Mouse (Mus musculus): ENCODE data around the gene Prkcsh. TPM values are rescaled to one million over a fixed set of nuclear protein-coding genes. Genes with fewer than 3 reads are reported as not detected.

Gene Prkcsh
- polyA plus RNA-seq, 1 experiment from 2014 or later: 56.6 TPM

- Histone ChIP-seq H3K9ac (ENCODE audit: low read length) (peak overlapping the region; percentile 60), H3K4me3 (ENCODE audit: control insufficient read depth in 1 of 2, insufficient read depth in 1 of 2, low read depth in 1 of 2, low read length in 2 of 2) (peak overlapping the region; percentile 43 to 44), H3K27ac (replicated peaks in 1 of 2; ENCODE audit: control insufficient read depth in 1 of 2, insufficient read depth in 1 of 2, low read depth in 2 of 2, low read length in 2 of 2) (no peak overlapping the region), H3K4me1 (ENCODE audit: control insufficient read depth in 2 of 2, insufficient read depth in 2 of 2, low read length in 2 of 2) (peaks cover 0 to 20% of the 10 kb centered on the region in 2 experiments; a peak in 3 of 4 replicates), H3K36me3 (ENCODE audit: control insufficient read depth, insufficient read depth, low read length) (no peaks in the 10 kb centered on the region), H3K4me2 (ENCODE audit: low read length) (peak overlapping the region; percentile 84), H3K9me3 (ENCODE audit: control insufficient read depth, low read length) (no peaks in the 10 kb centered on the region), H3K27me3 (ENCODE audit: control insufficient read depth, insufficient read depth, low read length) (peaks cover 86% of the 10 kb centered on the region)
- 1% methylated on average over 32 of the region's 32 CpGs for WGBS
- ATAC-seq (ENCODE audit: insufficient number of reproducible peaks, insufficient read depth, low FRiP score, low read depth): no peak
Measured at GRCm38 (mm10) chr9:21988421-21989101, 14.0 kb upstream of the Prkcsh start.

GRCm38 (mm10) chr9:21989230-21990110 is 13.1 kb upstream of the Prkcsh start, which contains the start of gene Rgl3:
TSS of gene Rgl3 (minus strand) at chr9:21989446.
- H3K4me2 ChIP-seq (ENCODE audit: low read length): peak within 1 kb of the TSS; percentile 84
- ATAC-seq (ENCODE audit: insufficient number of reproducible peaks, insufficient read depth, low FRiP score, low read depth): no peak; the same call in 1 of the 2 replicates

GRCm38 (mm10) chr9:21992227-21992626 is 10.4 kb upstream of the Prkcsh start:
- H3K4me1 ChIP-seq (ENCODE audit: control insufficient read depth in 2 of 2, insufficient read depth in 2 of 2, low read length in 2 of 2): peaks cover 0 to 20% of the 10 kb centered on the region in 2 experiments; a peak in 3 of 4 replicates
- 68% methylated on average over 4 of the region's 4 CpGs for WGBS
- H3K9me3 ChIP-seq (ENCODE audit: control insufficient read depth, low read length): no peaks in the 10 kb centered on the region
- no peak for ATAC-seq (ENCODE audit: insufficient number of reproducible peaks, insufficient read depth, low FRiP score, low read depth)
- H3K4me2 ChIP-seq (ENCODE audit: low read length): no peak overlapping the region
- no peak overlapping the region for H3K27ac ChIP-seq (replicated peaks in 1 of 2; ENCODE audit: control insufficient read depth in 1 of 2, insufficient read depth in 1 of 2, low read depth in 2 of 2, low read length in 2 of 2)
- H3K27me3 ChIP-seq (ENCODE audit: control insufficient read depth, insufficient read depth, low read length): peaks cover 63% of the 10 kb centered on the region
- H3K36me3 ChIP-seq (ENCODE audit: control insufficient read depth, insufficient read depth, low read length): no peaks in the 10 kb centered on the region
- no peak overlapping the region for H3K9ac ChIP-seq (ENCODE audit: low read length)
- no peak overlapping the region for H3K4me3 ChIP-seq (ENCODE audit: control insufficient read depth in 1 of 2, insufficient read depth in 1 of 2, low read depth in 1 of 2, low read length in 2 of 2)

More at GRCm38 (mm10) chr9:21989230-21990110, 13.1 kb upstream of the Prkcsh start, which contains the start of gene Rgl3:
- WGBS: under 1% methylated on average over 35 of the region's 42 CpGs
- H3K36me3 ChIP-seq (ENCODE audit: control insufficient read depth, insufficient read depth, low read length): no peaks in the 10 kb centered on the region
- H3K4me1 ChIP-seq (ENCODE audit: control insufficient read depth in 2 of 2, insufficient read depth in 2 of 2, low read length in 2 of 2): peaks cover 0 to 20% of the 10 kb centered on the region in 2 experiments; a peak in 3 of 4 replicates
- H3K9ac ChIP-seq (ENCODE audit: low read length): peak within 1 kb of the TSS; percentile 60
- no peaks in the 10 kb centered on the region for H3K9me3 ChIP-seq (ENCODE audit: control insufficient read depth, low read length)
- peaks cover 80% of the 10 kb centered on the region for H3K27me3 ChIP-seq (ENCODE audit: control insufficient read depth, insufficient read depth, low read length)
- no peak within 1 kb of the TSS for H3K27ac ChIP-seq (replicated peaks in 1 of 2; ENCODE audit: control insufficient read depth in 1 of 2, insufficient read depth in 1 of 2, low read depth in 2 of 2, low read length in 2 of 2)
- peak within 1 kb of the TSS; percentile 43 to 44 for H3K4me3 ChIP-seq (ENCODE audit: control insufficient read depth in 1 of 2, insufficient read depth in 1 of 2, low read depth in 1 of 2, low read length in 2 of 2)

- Histone ChIP-seq H3K4me1 (ENCODE audit: control insufficient read depth in 2 of 2, insufficient read depth in 2 of 2, low read length in 2 of 2) (no peaks in the 10 kb centered on the region), H3K9me3 (ENCODE audit: control insufficient read depth, low read length) (no peaks in the 10 kb centered on the region), H3K27me3 (ENCODE audit: control insufficient read depth, insufficient read depth, low read length) (peaks cover 31% of the 10 kb centered on the region), H3K36me3 (ENCODE audit: control insufficient read depth, insufficient read depth, low read length) (no peaks in the 10 kb centered on the region), H3K4me3 (ENCODE audit: control insufficient read depth in 1 of 2, insufficient read depth in 1 of 2, low read depth in 1 of 2, low read length in 2 of 2) (no peak overlapping the region), H3K4me2 (ENCODE audit: low read length) (no peak overlapping the region), H3K9ac (ENCODE audit: low read length) (no peak overlapping the region), H3K27ac (replicated peaks in 1 of 2; ENCODE audit: control insufficient read depth in 1 of 2, insufficient read depth in 1 of 2, low read depth in 2 of 2, low read length in 2 of 2) (no peak overlapping the region)
- 81% methylated on average over 3 of the region's 3 CpGs for WGBS
- no peak for ATAC-seq (ENCODE audit: insufficient number of reproducible peaks, insufficient read depth, low FRiP score, low read depth)
Measured at GRCm38 (mm10) chr9:21996178-21996867, 6.3 kb upstream of the Prkcsh start.

GRCm38 (mm10) chr9:22000296-22000695 is 2.3 kb upstream of the Prkcsh start:
- Histone ChIP-seq H3K4me3 (ENCODE audit: control insufficient read depth in 1 of 2, insufficient read depth in 1 of 2, low read depth in 1 of 2, low read length in 2 of 2) (no peak overlapping the region), H3K27ac (replicated peaks in 1 of 2; ENCODE audit: control insufficient read depth in 1 of 2, insufficient read depth in 1 of 2, low read depth in 2 of 2, low read length in 2 of 2) (no peak overlapping the region), H3K9me3 (ENCODE audit: control insufficient read depth, low read length) (no peaks in the 10 kb centered on the region), H3K36me3 (ENCODE audit: control insufficient read depth, insufficient read depth, low read length) (peaks cover 14% of the 10 kb centered on the region), H3K27me3 (ENCODE audit: control insufficient read depth, insufficient read depth, low read length) (peaks cover 10% of the 10 kb centered on the region), H3K4me1 (ENCODE audit: control insufficient read depth in 2 of 2, insufficient read depth in 2 of 2, low read length in 2 of 2) (peaks cover 9 to 14% of the 10 kb centered on the region in 2 experiments), H3K4me2 (ENCODE audit: low read length) (no peak overlapping the region), H3K9ac (ENCODE audit: low read length) (no peak overlapping the region)
- no peak for ATAC-seq (ENCODE audit: insufficient number of reproducible peaks, insufficient read depth, low FRiP score, low read depth)
- 82% methylated on average over 6 of the region's 6 CpGs for WGBS

- no peak overlapping the region for H3K9ac ChIP-seq (ENCODE audit: low read length)
- peaks cover 9 to 14% of the 10 kb centered on the region in 2 experiments for H3K4me1 ChIP-seq (ENCODE audit: control insufficient read depth in 2 of 2, insufficient read depth in 2 of 2, low read length in 2 of 2)
- H3K4me3 ChIP-seq (ENCODE audit: control insufficient read depth in 1 of 2, insufficient read depth in 1 of 2, low read depth in 1 of 2, low read length in 2 of 2): no peak overlapping the region
- H3K4me2 ChIP-seq (ENCODE audit: low read length): no peak overlapping the region
- WGBS: 88% methylated on average over 4 of the region's 4 CpGs
- peaks cover 10% of the 10 kb centered on the region for H3K27me3 ChIP-seq (ENCODE audit: control insufficient read depth, insufficient read depth, low read length)
- no peak overlapping the region for H3K27ac ChIP-seq (replicated peaks in 1 of 2; ENCODE audit: control insufficient read depth in 1 of 2, insufficient read depth in 1 of 2, low read depth in 2 of 2, low read length in 2 of 2)
- peaks cover 27% of the 10 kb centered on the region for H3K36me3 ChIP-seq (ENCODE audit: control insufficient read depth, insufficient read depth, low read length)
- no peak for ATAC-seq (ENCODE audit: insufficient number of reproducible peaks, insufficient read depth, low FRiP score, low read depth)
- no peaks in the 10 kb centered on the region for H3K9me3 ChIP-seq (ENCODE audit: control insufficient read depth, low read length)
Measured at GRCm38 (mm10) chr9:22001633-22002032, 973 bp upstream of the Prkcsh start.

- peak overlapping the region; percentile 62 to 74 for H3K4me3 ChIP-seq (ENCODE audit: control insufficient read depth in 1 of 2, insufficient read depth in 1 of 2, low read depth in 1 of 2, low read length in 2 of 2)
- peak overlapping the region; percentile 52 to 68 for H3K27ac ChIP-seq (replicated peaks in 1 of 2; ENCODE audit: control insufficient read depth in 1 of 2, insufficient read depth in 1 of 2, low read depth in 2 of 2, low read length in 2 of 2)
- no peak for ATAC-seq (ENCODE audit: insufficient number of reproducible peaks, insufficient read depth, low FRiP score, low read depth)
- peaks cover 9 to 14% of the 10 kb centered on the region in 2 experiments for H3K4me1 ChIP-seq (ENCODE audit: control insufficient read depth in 2 of 2, insufficient read depth in 2 of 2, low read length in 2 of 2)
- H3K9me3 ChIP-seq (ENCODE audit: control insufficient read depth, low read length): no peaks in the 10 kb centered on the region
- peak overlapping the region; percentile 77 for H3K4me2 ChIP-seq (ENCODE audit: low read length)
- H3K36me3 ChIP-seq (ENCODE audit: control insufficient read depth, insufficient read depth, low read length): peaks cover 43% of the 10 kb centered on the region
- under 1% methylated on average over 18 of the region's 18 CpGs for WGBS
- H3K27me3 ChIP-seq (ENCODE audit: control insufficient read depth, insufficient read depth, low read length): peaks cover 4% of the 10 kb centered on the region
- H3K9ac ChIP-seq (ENCODE audit: low read length): peak overlapping the region; percentile 79
Measured at GRCm38 (mm10) chr9:22003163-22003554, 553 bp downstream of the Prkcsh start.

Data from heart, embryonic 14.5 days (tissue).